ENCODE assay signal across 24 mouse cellular contexts in the genomic region with DNA sequence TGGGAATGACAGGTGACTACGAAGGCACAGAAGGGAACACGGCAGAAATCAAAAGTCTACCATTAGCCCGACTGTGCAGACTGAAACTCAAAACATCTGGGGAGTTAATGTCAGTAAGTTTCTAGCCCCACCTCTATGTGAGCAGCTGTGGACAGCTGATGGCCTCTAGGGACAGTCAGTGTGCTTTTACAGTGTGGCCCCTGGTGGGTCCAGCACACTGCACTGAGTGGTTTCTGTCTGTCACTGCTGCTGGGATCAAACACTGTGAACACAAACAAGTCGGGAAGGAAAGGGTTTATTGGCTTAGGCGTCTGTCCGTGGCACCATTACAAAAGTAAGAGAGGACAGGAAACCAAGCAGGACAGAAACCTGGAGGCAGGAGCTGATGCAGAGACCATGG.
A peak's percentile ranks its signal among the peaks of the same experiment; 100 is the strongest.
DNase-seq lines count a peak whose midpoint lies in the region; ATAC-seq and TF ChIP-seq lines count a peak whose summit lies in the region.
"Had no signal": no experiment of that assay in that cellular context is flagged by ENCODE, and none has a peak within 500 bp of the region (broad histone marks: within the 10 kb centered on the region; RNA-seq: fewer than 3 reads in every experiment).

No protein-coding gene starts in this region.

- H3K27me3 ChIP-seq in CH12.LX (replicated peaks), result no peaks in the 10 kb centered on the region
- no peaks in the 10 kb centered on the region for H3K27me3 ChIP-seq in limb, embryonic 11.5 days (ENCODE audit: control insufficient read depth, insufficient read depth, low read length)
- H3K27me3 ChIP-seq: embryonic facial prominence, embryonic 13.5 days; embryonic facial prominence, embryonic 15.5 days; forebrain, embryonic 12.5 days had no signal

- no peak for DNase-seq in CH12.LX (ENCODE audit: extremely low read depth)
- DNase-seq in forelimb bud, embryonic 11.5 days (ENCODE audit: low read depth, low spot score), result peak; percentile 11
- DNase-seq in limb, embryonic 11.5 days (ENCODE audit: low spot score), result peak; percentile 27
- DNase-seq in layer of hippocampus, postnatal 25 days (ENCODE audit: extremely low spot score in 1 of 2, low spot score in 1 of 2), result no peak
- no peak for DNase-seq in B cell, adult 2 months
- no peak for DNase-seq in gastrocnemius, postnatal 14 days
- DNase-seq: adrenal gland, adult 2 months; adrenal gland, postnatal 10 days; adrenal gland, postnatal 25 days; cerebellum, adult 11 months; cerebellum, adult 18-20 months; cerebellum, adult 8-10 months; cerebellum, adult 9-11 months; cerebellum, postnatal 14 days; cerebellum, postnatal 36 days; embryo, embryonic 11 days had no signal

- no peak overlapping the region for H3K4me3 ChIP-seq in CH12.LX (replicated peaks in 1 of 3; ENCODE audit: low read depth in 2 of 3, low read length in 2 of 3, poor library complexity in 1 of 3)
- H3K4me3 ChIP-seq in limb, embryonic 11.5 days (ENCODE audit: low read depth, low read length), result no peak overlapping the region
- H3K4me3 ChIP-seq: embryonic facial prominence, embryonic 13.5 days; embryonic facial prominence, embryonic 15.5 days; erythroblast, embryonic 14.5 days; forebrain, embryonic 10.5 days; forebrain, embryonic 12.5 days had no signal

- in situ Hi-C loops in CH12.LX (cut with MboI; ENCODE audit: low pct_ligation_motif_present, low pct_unique_long_range_greater_than_20kb, low sequenced_read_pairs), result no loop called here

- H3K9me3 ChIP-seq in CH12.LX (replicated peaks; ENCODE audit: low read length), result no peaks in the 10 kb centered on the region
- H3K9me3 ChIP-seq in limb, embryonic 11.5 days (ENCODE audit: control insufficient read depth, low read length), result no peaks in the 10 kb centered on the region
- H3K9me3 ChIP-seq: embryonic facial prominence, embryonic 13.5 days; embryonic facial prominence, embryonic 15.5 days; forebrain, embryonic 10.5 days; forebrain, embryonic 12.5 days had no signal

- no peak for TF ChIP-seq CTCF in CH12.LX (conservative IDR thresholded peaks at IDR 0.05 in 1 of 2, IDR thresholded peaks at IDR 0.05 in 1 of 2; ENCODE audit: low read depth in 2 of 2, low read length in 2 of 2)

- TF ChIP-seq EP300 in CH12.LX (IDR thresholded peaks at IDR 0.05; ENCODE audit: low read length), result no peak

- H3K4me1 ChIP-seq in CH12.LX (ENCODE audit: control insufficient read depth in 1 of 2, insufficient read depth in 2 of 2), result peaks cover 15 to 31% of the 10 kb centered on the region in 2 experiments
- peaks cover 11% of the 10 kb centered on the region for H3K4me1 ChIP-seq in limb, embryonic 11.5 days (ENCODE audit: control insufficient read depth, insufficient read depth, low read length)

- no peak overlapping the region for H3K27ac ChIP-seq in CH12.LX (ENCODE audit: insufficient read depth, low read depth)
- H3K27ac ChIP-seq in limb, embryonic 11.5 days (replicated peaks; ENCODE audit: low read depth, low read length), result 0 out of 2 replicates have a peak overlapping the region, but pooled peaks have one; percentile 14
- H3K27ac ChIP-seq: embryonic facial prominence, embryonic 13.5 days; embryonic facial prominence, embryonic 15.5 days; forebrain, embryonic 10.5 days; forebrain, embryonic 12.5 days had no signal

- peak; percentile 68; the same call in 1 of the 2 replicates for ATAC-seq in limb, embryonic 11.5 days (ENCODE audit: insufficient number of reproducible peaks, low FRiP score, low TSS enrichment, low read depth)
- ATAC-seq: CD4-positive, CD25-positive, alpha-beta regulatory T cell, adult 4 months; forebrain, embryonic 14.5 days; forebrain, embryonic 16.5 days had no signal

- intact Hi-C loops in gastrocnemius, postnatal 14 days (cut with DNase I; ENCODE audit: low total_unique reads), result no loop called here

- no peak for TF ChIP-seq POLR2A in CH12.LX (IDR thresholded peaks at IDR 0.05; ENCODE audit: low read depth, low read length)

- no peak for TF ChIP-seq RAD21 in CH12.LX (IDR thresholded peaks at IDR 0.05; ENCODE audit: low read depth, low read length)

- H3K4me2 ChIP-seq in CH12.LX (ENCODE audit: insufficient read depth, low read depth, poor library complexity, severe bottlenecking), result no peak overlapping the region
- H3K4me2 ChIP-seq in limb, embryonic 11.5 days (ENCODE audit: low read depth, severe bottlenecking), result no peak overlapping the region
- H3K4me2 ChIP-seq: embryonic facial prominence, embryonic 13.5 days; embryonic facial prominence, embryonic 15.5 days; forebrain, embryonic 12.5 days had no signal

- no peaks in the 10 kb centered on the region for H3K79me2 ChIP-seq in CH12.LX (replicated peaks; ENCODE audit: control insufficient read depth, extremely low read depth, insufficient read depth, poor library complexity, severe bottlenecking)

- no peaks in the 10 kb centered on the region for H3K36me3 ChIP-seq in CH12.LX (replicated peaks in 1 of 2; ENCODE audit: control insufficient read depth in 1 of 2, insufficient read depth in 1 of 2, low read length in 1 of 2)
- peaks cover 2% of the 10 kb centered on the region; the same call in 1 of the 2 replicates for H3K36me3 ChIP-seq in limb, embryonic 11.5 days (ENCODE audit: control insufficient read depth, insufficient read depth, low read length)
- H3K36me3 ChIP-seq: forebrain, embryonic 12.5 days had no signal

- H3K9ac ChIP-seq in CH12.LX (ENCODE audit: insufficient read depth, low read depth), result no peak overlapping the region
- no peak overlapping the region for H3K9ac ChIP-seq in limb, embryonic 11.5 days (ENCODE audit: low read length)
- H3K9ac ChIP-seq: embryonic facial prominence, embryonic 13.5 days; embryonic facial prominence, embryonic 15.5 days; forebrain, embryonic 12.5 days had no signal

- WGBS in limb, embryonic 11.5 days, result 28% methylated on average over 6 of the region's 6 CpGs

- dilution Hi-C loops in CH12.LX (cut with MboI; ENCODE audit: extremely low pct_ligation_motif_present, extremely low pct_unique_long_range_greater_than_20kb, low sequenced_read_pairs), result no loop called here

TF ChIP-seq in CH12.LX, 34 proteins besides CTCF, POLR2A, EP300 and RAD21:
- 0 out of 2 replicates have a peak, but pooled peaks have one; percentile 4 for TF ChIP-seq BHLHE40 (IDR thresholded peaks at IDR 0.05; ENCODE audit: low read depth, low read length)
- no peak for TF ChIP-seq MYC (IDR thresholded peaks at IDR 0.05; ENCODE audit: low read depth, low read length)
- TF ChIP-seq NELFE (IDR thresholded peaks at IDR 0.05; ENCODE audit: low read depth, low read length), result no peak

Comparison
In these comparisons a context has a peak if more than half of its experiments do, and no peak if none do; other contexts are left out.
1. DNase-seq: peak in forelimb bud, embryonic 11.5 days (single experiment) and limb, embryonic 11.5 days (single experiment); none in CH12.LX (single experiment), layer of hippocampus, postnatal 25 days (0 of 2), B cell, adult 2 months (0 of 2) and gastrocnemius, postnatal 14 days (single experiment).